Mouse (Mus musculus) kidney, postnatal 0 days (tissue): ENCODE data around the gene Pakap. TPM values are rescaled to one million over a fixed set of nuclear protein-coding genes. Genes with fewer than 3 reads are reported as not detected.

ENCODE experiments used
- ATAC-seq: fragments of 200-750 bp; cut with Nextera tagmentation; replicated peaks from 2 replicates; pipeline ENCODE4 v1.8.0; 2017; ENCODE audit warnings: low read depth, moderate number of reproducible peaks, moderate TSS enrichment, moderate library complexity; ENCODE audit not compliant: low FRiP score
- DNase-seq: peaks from one replicate; pipeline ENCODE4 v3.0.0-alpha.2; 2016; ENCODE audit warnings: low spot score
- H3K27ac ChIP-seq: fragments of 300-500 bp; sonication (generic); 2 replicates; pipeline ENCODE4 v1.5.1; 2014; ENCODE audit warnings: mild to moderate bottlenecking
- H3K27me3 ChIP-seq: fragments of 300-500 bp; sonication (generic); 2 replicates; pipeline ENCODE4 v1.6.1; 2014; ENCODE audit warnings: low read length, mixed read lengths; ENCODE audit not compliant: insufficient read depth
- H3K36me3 ChIP-seq: fragments of 300-500 bp; sonication (generic); 2 replicates; pipeline ENCODE4 v1.6.1; 2014; ENCODE audit warnings: low read length, mixed read lengths; ENCODE audit not compliant: insufficient read depth
- H3K4me1 ChIP-seq: fragments of 300-500 bp; sonication (generic); replicated peaks from 2 replicates; pipeline ENCODE4 v1.6.1; 2014; ENCODE audit warnings: antibody characterized with exemption, low read length, mixed read lengths; ENCODE audit not compliant: insufficient read depth
- H3K4me2 ChIP-seq: fragments of 300-500 bp; sonication (generic); 2 replicates; pipeline ENCODE4 v1.6.1; 2014; ENCODE audit warnings: mild to moderate bottlenecking, low read length, moderate library complexity, mixed read lengths
- H3K4me3 ChIP-seq: fragments of 300-500 bp; sonication (generic); replicated peaks from 2 replicates; pipeline ENCODE4 v1.5.1; 2014; ENCODE audit warnings: low read depth, low read length
- H3K9ac ChIP-seq: fragments of 300-500 bp; sonication (generic); 2 replicates; pipeline ENCODE4 v1.6.1; 2014; ENCODE audit warnings: low read depth, low read length
- H3K9me3 ChIP-seq: fragments of 300-500 bp; sonication (generic); replicated peaks from 2 replicates; pipeline ENCODE4 v1.6.1; 2016; ENCODE audit warnings: low read length, inconsistent platforms, mixed read lengths
- CTCF ChIP-seq: IDR thresholded peaks from 2 replicates; pipeline ENCODE4 v1.5.1; 2016; ENCODE audit warnings: antibody characterized with exemption, low read depth, mild to moderate bottlenecking, moderate library complexity
- WGBS: fragments of 180-500 bp; shearing (Covaris S2); extraction: QIAGEN DNeasy Blood & Tissue Kit; methylation state at CpG from one replicate; pipeline ENCODE4 v1.1.7; 2014; 5-methylcytosine and 5-hydroxymethylcytosine counted together
- polyA plus RNA-seq: library from polyadenylated mRNA; unstranded; fragments of >200 nt; fragmentation: Nextera tagmentation; extraction: Ambion mirVana; gene quantifications from 2 replicates; pipeline ENCODE4 v1.2.1, GENCODE M21; 2015

Pakap gene
- polyA plus RNA-seq, 1 experiment from 2014 or later = 11.5 TPM

DNA sequence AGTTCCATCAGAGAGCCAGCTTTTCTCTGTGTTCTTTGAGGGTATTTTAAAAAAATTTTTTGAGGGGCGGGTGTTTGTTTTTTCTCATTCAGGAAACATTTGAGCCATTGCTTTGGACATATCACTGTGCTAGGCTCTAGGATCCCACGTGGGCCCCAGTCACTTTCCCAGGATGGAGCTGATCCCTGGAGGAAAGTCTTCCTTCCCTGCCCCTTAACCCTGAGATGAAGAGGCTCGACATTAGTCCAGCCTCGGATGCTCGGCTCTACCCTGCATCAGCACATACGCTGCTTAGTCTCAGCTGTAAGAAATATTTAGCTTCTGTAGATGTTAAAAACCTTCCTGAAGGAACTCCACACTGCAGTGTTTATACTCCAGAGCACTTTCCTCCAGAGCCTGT is 327.9 kb downstream of the Pakap start:
- DNase-seq = no peak
- no peaks in the 10 kb centered on the region for H3K27me3 ChIP-seq
- no peak overlapping the region for H3K4me2 ChIP-seq
- no peak for TF ChIP-seq CTCF
- no peak overlapping the region for H3K4me3 ChIP-seq
- H3K4me1 ChIP-seq = no peaks in the 10 kb centered on the region
- H3K36me3 ChIP-seq = no peaks in the 10 kb centered on the region
- no peak overlapping the region for H3K27ac ChIP-seq
- no peaks in the 10 kb centered on the region for H3K9me3 ChIP-seq
- no peak overlapping the region for H3K9ac ChIP-seq
- no peak for ATAC-seq
- WGBS = 54% methylated on average over 6 of the region's 6 CpGs

DNA sequence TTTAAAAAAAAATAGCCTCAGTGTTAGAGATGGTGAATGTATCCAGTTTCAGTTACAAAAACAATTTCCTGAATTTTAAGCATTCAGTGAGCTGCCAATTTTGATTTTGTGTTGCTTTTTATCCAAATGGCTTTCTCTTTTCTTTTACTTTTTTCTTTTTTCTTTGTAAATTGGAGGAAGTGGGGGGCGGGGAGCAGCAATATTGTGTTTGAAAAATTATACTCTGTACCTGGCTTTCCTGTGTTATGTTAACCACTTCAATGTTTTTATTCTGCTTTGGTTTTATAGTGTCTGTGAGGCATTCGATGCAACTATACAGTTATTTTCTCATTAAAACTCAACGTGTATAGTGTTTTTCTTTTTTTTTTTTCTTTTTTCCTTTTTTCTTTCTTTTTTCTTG is 328.7 kb downstream of the Pakap start:
- H3K27ac ChIP-seq = no peak overlapping the region
- no peaks in the 10 kb centered on the region for H3K36me3 ChIP-seq
- WGBS = 46% methylated on average over 3 of the region's 3 CpGs
- DNase-seq (no peak), ATAC-seq (no peak)
- no peak overlapping the region for H3K4me3 ChIP-seq
- H3K4me2 ChIP-seq = no peak overlapping the region
- H3K9ac ChIP-seq = no peak overlapping the region
- H3K27me3 ChIP-seq = no peaks in the 10 kb centered on the region
- no peaks in the 10 kb centered on the region for H3K9me3 ChIP-seq
- TF ChIP-seq CTCF = no peak
- H3K4me1 ChIP-seq = no peaks in the 10 kb centered on the region

DNA sequence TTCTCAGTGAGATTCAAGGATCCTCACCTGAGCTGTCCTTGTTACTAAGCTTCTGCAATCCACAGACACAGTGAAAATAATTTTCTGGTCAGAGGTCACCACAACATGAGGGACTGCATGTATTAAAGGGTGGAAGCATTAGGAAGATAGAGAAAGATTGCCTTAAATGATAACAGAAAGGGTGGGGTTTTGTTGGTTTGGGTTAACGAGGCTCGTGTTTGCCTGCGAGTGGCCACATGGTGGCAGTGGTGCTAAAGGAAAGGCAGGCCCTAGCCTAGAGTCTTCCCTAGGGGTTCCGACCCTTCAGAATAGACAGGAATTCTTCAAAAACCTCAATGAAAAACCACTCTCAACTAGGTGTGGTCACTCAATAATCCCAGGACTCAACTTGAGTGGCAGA is 333.2 kb downstream of the Pakap start:
- no peak for ATAC-seq
- Histone ChIP-seq H3K27ac (no peak overlapping the region), H3K9me3 (no peaks in the 10 kb centered on the region), H3K36me3 (no peaks in the 10 kb centered on the region), H3K4me3 (no peak overlapping the region), H3K27me3 (no peaks in the 10 kb centered on the region), H3K4me2 (no peak overlapping the region), H3K9ac (no peak overlapping the region), H3K4me1 (no peaks in the 10 kb centered on the region)
- peak; percentile 90 for TF ChIP-seq CTCF
- WGBS = 6% methylated on average over 4 of the region's 4 CpGs
- peak; percentile 77 for DNase-seq

DNA sequence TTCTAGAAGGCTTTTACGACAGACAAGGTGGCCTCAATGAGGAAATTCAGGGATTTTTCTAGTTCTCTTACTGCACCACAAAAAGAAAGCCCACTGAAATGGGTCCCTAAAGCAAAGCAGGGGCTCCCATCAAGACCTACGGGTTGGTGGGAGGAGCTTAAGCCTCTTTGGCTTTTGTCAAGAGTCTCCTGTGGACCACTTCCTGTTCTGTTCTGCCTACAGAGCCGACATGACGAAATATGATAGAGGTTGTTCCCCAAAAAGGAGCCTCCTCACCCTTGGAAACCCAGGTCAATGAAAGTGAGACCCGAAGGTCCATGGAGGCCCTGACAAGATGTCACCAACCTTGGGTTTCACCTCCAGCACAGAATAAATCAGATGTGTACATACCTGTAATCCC is 334.6 kb downstream of the Pakap start:
- WGBS = 77% methylated on average over 5 of the region's 5 CpGs

DNA sequence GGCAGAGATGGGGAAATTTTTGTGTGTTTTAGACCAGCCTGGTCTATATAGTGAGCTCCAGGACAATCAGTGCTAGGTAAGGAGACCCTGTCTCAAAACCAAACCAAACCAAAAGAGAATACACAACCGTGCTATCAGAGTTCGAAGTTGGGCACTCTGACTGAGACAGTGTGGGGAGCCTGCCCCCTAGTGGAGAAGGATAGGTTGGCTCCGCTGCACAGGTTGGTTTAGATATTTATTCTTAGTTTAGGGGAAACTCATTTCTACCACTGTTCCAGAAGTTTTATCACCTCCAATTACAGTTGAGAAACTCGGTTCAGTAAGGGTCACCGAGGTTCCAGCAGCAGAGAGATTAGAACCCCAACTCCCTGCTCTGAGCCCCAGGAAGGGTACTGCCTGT is 336.2 kb downstream of the Pakap start:
- no peaks in the 10 kb centered on the region for H3K9me3 ChIP-seq
- DNase-seq (peak; percentile 68), ATAC-seq (peak; percentile 58; the same call in 1 of the 2 replicates)
- 7% methylated on average over 5 of the region's 5 CpGs for WGBS
- H3K4me1 ChIP-seq = no peaks in the 10 kb centered on the region
- H3K27ac ChIP-seq = no peak overlapping the region
- peak overlapping the region; percentile 1 for H3K4me2 ChIP-seq
- no peak overlapping the region for H3K9ac ChIP-seq
- H3K27me3 ChIP-seq = no peaks in the 10 kb centered on the region
- no peaks in the 10 kb centered on the region for H3K36me3 ChIP-seq
- peak; percentile 91 for TF ChIP-seq CTCF
- H3K4me3 ChIP-seq = no peak overlapping the region

More for the DNA sequence above, 334.6 kb downstream of the Pakap start:
- H3K4me1 ChIP-seq = no peaks in the 10 kb centered on the region
- no peak for ATAC-seq
- H3K4me2 ChIP-seq = no peak overlapping the region
- H3K4me3 ChIP-seq = no peak overlapping the region
- H3K27ac ChIP-seq = no peak overlapping the region
- H3K27me3 ChIP-seq = no peaks in the 10 kb centered on the region
- no peaks in the 10 kb centered on the region for H3K36me3 ChIP-seq
- H3K9me3 ChIP-seq = no peaks in the 10 kb centered on the region
- DNase-seq = no peak
- no peak overlapping the region for H3K9ac ChIP-seq
- TF ChIP-seq CTCF = no peak

DNA sequence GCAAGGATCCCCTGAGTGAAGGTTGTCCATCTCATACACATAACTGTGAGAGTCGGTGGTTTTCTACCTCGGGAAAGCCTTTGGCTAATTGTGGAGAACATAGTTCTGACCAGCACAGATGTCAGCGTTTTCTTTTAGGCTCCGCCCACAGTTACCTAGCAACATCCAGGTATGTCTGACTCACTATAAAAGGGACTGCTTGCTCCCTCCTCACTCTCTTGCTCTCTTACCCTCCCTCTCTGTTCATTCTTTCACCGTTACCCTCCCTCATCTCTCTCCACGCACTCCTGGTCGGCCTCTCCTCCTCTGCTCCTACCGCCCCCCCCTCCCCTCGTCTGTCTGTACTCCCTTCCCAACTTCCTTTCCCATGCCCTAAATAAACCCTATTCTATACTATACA is 336.7 kb downstream of the Pakap start:
- H3K4me2 ChIP-seq = peak overlapping the region; percentile 1

DNA sequence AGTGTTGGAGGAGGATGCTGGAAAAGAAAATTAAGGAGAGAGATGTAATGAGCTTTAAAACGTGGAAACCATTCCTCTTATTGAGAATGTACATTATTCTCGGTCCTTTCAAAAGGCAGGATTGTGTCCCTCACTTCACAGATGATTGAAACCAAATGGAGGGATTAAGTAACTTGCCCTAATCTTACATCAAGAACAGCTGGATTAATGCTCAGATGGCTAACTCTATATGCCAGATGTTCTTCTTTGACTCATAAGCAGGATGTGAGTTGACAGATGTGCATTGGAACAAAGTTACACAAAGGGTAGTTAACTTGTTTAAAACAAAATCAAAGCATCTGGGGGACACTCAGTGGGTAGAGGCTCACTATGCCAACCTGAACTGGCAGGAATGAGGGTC is 338.7 kb downstream of the Pakap start:
- no peaks in the 10 kb centered on the region for H3K36me3 ChIP-seq
- no peaks in the 10 kb centered on the region for H3K9me3 ChIP-seq
- H3K27ac ChIP-seq = no peak overlapping the region
- H3K9ac ChIP-seq = no peak overlapping the region
- no peak overlapping the region for H3K4me3 ChIP-seq
- H3K27me3 ChIP-seq = no peaks in the 10 kb centered on the region
- H3K4me2 ChIP-seq = no peak overlapping the region
- ATAC-seq (no peak), DNase-seq (peak; percentile 28)
- 39% methylated on average over 2 of the region's 2 CpGs for WGBS
- no peaks in the 10 kb centered on the region for H3K4me1 ChIP-seq
- no peak for TF ChIP-seq CTCF

More for the DNA sequence above, 336.7 kb downstream of the Pakap start:
- H3K9ac ChIP-seq = no peak overlapping the region
- no peak overlapping the region for H3K27ac ChIP-seq
- peak; percentile 52; the same call in 1 of the 2 replicates for ATAC-seq
- no peaks in the 10 kb centered on the region for H3K36me3 ChIP-seq
- TF ChIP-seq CTCF = no peak
- no peaks in the 10 kb centered on the region for H3K4me1 ChIP-seq
- no peak overlapping the region for H3K4me3 ChIP-seq
- WGBS = 26% methylated on average over 9 of the region's 9 CpGs
- H3K9me3 ChIP-seq = no peaks in the 10 kb centered on the region
- no peaks in the 10 kb centered on the region for H3K27me3 ChIP-seq
- no peak for DNase-seq
